Mouse (Mus musculus): ENCODE results near the gene Il1rn.

DNA sequence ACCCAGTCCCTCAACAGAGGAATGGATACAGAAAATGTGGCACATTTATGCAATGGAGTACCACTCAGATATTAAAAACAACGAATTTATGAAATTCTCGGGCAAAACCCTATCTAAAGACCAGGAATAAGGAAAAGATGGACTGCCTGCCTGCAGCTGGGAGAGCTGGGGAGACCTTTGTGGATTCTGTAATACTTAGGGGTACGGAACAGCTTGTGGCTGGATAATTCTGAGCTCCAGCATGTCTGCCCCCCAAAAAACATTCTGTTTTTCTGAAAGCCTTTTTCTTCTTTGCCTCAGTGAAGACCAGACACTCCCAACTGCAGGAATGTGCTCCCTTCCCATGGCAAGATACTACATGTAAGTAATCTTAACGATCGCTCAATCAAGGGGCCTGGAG is 45.8 kb upstream of the Il1rn start, which contains the start of gene Il1f10:
- TF ChIP-seq CTCF (IDR thresholded peaks at IDR 0.05; ENCODE audit: low read depth, low read length) (no peak), POLR2A (IDR thresholded peaks at IDR 0.05; ENCODE audit: insufficient read depth, low read length) (no peak), EP300 (IDR thresholded peaks at IDR 0.05; ENCODE audit: insufficient read depth, low read depth, low read length) (no peak)

Data from ES-Bruce4 (cell line).